Mouse (Mus musculus) olfactory bulb, adult 2 months (tissue): ENCODE results near the gene Mok. TPM values are rescaled to one million over a fixed set of nuclear protein-coding genes. Genes with fewer than 3 reads are reported as not detected.
A peak's percentile ranks its signal among the peaks of the same experiment; 100 is the strongest.

ENCODE experiments used
- H3K27ac ChIP-seq: fragments of 200-500 bp; 2 replicates; pipeline ENCODE4 v1.5.1; 2012; ENCODE audit warnings: low read depth, low read length; ENCODE audit not compliant: insufficient read depth
- H3K4me1 ChIP-seq: fragments of 200-500 bp; 2 replicates; pipeline ENCODE4 v1.6.1; 2012; ENCODE audit warnings: low read length; ENCODE audit not compliant: control insufficient read depth, insufficient read depth
- H3K4me3 ChIP-seq: fragments of 200-500 bp; 2 replicates; pipeline ENCODE4 v1.5.1; 2012; ENCODE audit warnings: mild to moderate bottlenecking, low read depth, low read length, moderate library complexity; ENCODE audit not compliant: insufficient read depth
- CTCF ChIP-seq: fragments of 200-500 bp; IDR thresholded peaks from 2 replicates; pipeline ENCODE4 v1.5.1; 2012; ENCODE audit warnings: low read depth, mild to moderate bottlenecking, low read length, moderate library complexity; ENCODE audit not compliant: insufficient read depth
- POLR2A ChIP-seq: fragments of 200-500 bp; IDR thresholded peaks from 2 replicates; pipeline ENCODE4 v1.6.1; 2012; ENCODE audit warnings: mild to moderate bottlenecking, low read depth, low read length, moderate library complexity; ENCODE audit not compliant: insufficient read depth
- WGBS: fragments of 180-500 bp; shearing (Covaris S2); methylation state at CpG from one replicate; pipeline ENCODE4 v1.1.7; 2018; 5-methylcytosine and 5-hydroxymethylcytosine counted together
- polyA plus RNA-seq: library from polyadenylated mRNA; stranded (reverse); fragments of >200 nt; gene quantifications from 2 replicates; pipeline ENCODE4 v1.2.4, GENCODE M21; 2012; ENCODE audit warnings: low replicate concordance; ENCODE audit not compliant: missing spikeins, insufficient read depth, insufficient read length

The Mok gene
- polyA plus RNA-seq, 1 experiment = not detected

DNA sequence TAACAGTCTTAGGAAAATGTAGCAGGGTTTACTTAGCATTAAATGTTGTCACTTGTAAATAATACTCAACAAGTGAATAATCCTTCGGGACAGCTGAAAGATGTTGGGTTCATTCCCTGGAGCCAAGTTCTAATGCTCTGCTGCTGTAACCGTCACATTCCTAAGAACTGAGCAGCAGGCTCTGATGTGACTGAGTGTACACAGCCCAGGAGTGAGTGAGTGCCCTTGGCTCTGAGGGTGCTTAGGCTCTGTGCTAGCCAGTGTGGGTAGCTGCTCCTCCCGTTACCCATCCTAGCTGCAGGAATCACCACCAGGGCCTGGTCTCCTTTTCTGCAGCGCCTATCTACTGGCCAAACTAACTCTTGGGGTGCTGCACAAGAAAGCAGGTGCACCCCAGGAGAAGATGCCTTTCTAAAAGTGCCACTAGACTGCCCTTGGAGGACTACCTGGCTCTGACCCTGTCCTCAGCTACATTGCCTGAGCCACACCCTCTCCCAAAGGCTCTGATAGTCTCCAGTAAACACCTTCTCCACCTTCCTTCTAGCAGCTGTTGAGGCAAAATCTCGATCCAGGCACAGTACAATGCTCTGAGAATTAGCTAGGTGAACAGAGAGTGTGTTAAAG, 38.0 kb downstream of the Mok start:
- H3K4me1 ChIP-seq = peaks cover 31% of the 10 kb centered on the region
- TF ChIP-seq CTCF = no peak
- no peak for TF ChIP-seq POLR2A
- H3K4me3 ChIP-seq = no peak overlapping the region
- H3K27ac ChIP-seq = peak overlapping the region; percentile 16; the same call in 1 of the 2 replicates
- WGBS = 78% methylated on average over 5 of the region's 5 CpGs

- TF ChIP-seq POLR2A = no peak
- no peak for TF ChIP-seq CTCF
- 88% methylated on average over 10 of the region's 10 CpGs for WGBS
- Histone ChIP-seq H3K4me3 (no peak overlapping the region), H3K27ac (no peak overlapping the region), H3K4me1 (peaks cover 36% of the 10 kb centered on the region)
Measured at GRCm38 (mm10) chr12:110801876-110802464, 38.8 kb downstream of the Mok start.

- TF ChIP-seq CTCF = no peak
- no peak for TF ChIP-seq POLR2A
- H3K27ac ChIP-seq = no peak overlapping the region
- H3K4me3 ChIP-seq = no peak overlapping the region
- 77% methylated on average over 4 of the region's 4 CpGs for WGBS
- H3K4me1 ChIP-seq = peaks cover 34% of the 10 kb centered on the region
Measured at GRCm38 (mm10) chr12:110799226-110799625, 41.5 kb downstream of the Mok start.

DNA sequence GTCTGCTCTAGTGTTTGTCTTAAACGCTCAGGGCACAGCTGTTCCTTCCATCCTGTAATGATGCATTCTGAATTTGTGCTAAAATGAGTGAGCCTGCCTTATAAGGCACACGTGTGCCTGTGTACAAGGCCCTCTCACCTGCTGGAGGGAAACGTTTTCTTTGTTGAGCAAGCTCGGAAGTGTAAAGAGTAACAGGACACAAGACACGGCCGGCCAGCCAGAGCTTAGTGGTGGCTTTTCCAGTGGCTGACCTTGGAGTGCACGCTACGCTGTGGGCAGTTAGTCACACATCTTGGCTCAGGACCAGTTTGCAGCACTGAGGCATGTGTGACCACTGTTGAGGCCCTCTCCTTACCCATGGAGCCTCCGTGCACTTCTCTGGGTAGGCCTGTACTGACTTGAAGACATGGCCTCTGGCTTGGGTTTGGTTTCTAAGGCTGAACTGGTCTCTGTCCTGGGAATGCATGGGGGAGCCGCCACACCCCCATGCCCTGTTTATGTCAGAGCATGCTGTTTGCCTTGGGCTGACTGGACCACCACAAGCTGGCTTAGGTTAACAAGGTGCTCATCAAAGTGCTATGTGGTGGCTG, 42.8 kb downstream of the Mok start:
- Histone ChIP-seq H3K4me3 (no peak overlapping the region), H3K4me1 (peaks cover 31% of the 10 kb centered on the region), H3K27ac (no peak overlapping the region)
- WGBS = 82% methylated on average over 10 of the region's 10 CpGs
- no peak for TF ChIP-seq CTCF
- no peak for TF ChIP-seq POLR2A

- H3K27ac ChIP-seq = no peak overlapping the region
Measured at GRCm38 (mm10) chr12:110797202-110797601, 43.5 kb downstream of the Mok start.

DNA sequence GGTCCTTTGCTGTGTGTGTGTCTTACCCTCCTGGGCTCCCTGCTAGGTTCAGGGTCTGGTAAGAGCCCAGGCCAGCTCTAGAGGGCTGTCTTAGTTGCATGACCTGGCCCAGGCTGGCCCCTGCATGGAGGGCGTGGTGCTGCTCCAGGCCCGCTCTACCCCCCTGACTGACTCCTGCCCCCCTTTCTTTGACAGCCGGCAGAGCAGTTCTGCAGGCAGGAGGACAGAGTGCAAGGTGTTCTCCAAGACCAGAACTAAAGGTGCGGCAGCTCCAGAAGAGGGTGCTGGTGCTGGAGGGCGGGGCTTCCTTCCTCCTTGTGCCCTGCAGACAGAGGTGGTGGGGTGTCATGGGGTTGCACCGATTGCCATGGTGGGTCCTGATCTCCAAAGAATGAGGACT, 44.0 kb downstream of the Mok start:
- Histone ChIP-seq H3K4me3 (no peak overlapping the region), H3K4me1 (peaks cover 30% of the 10 kb centered on the region), H3K27ac (no peak overlapping the region)
- 83% methylated on average over 6 of the region's 6 CpGs for WGBS
- TF ChIP-seq CTCF = no peak
- TF ChIP-seq POLR2A = no peak

More at GRCm38 (mm10) chr12:110797202-110797601, 43.5 kb downstream of the Mok start:
- Histone ChIP-seq H3K4me1 (peaks cover 32% of the 10 kb centered on the region), H3K4me3 (no peak overlapping the region)
- 70% methylated on average over 6 of the region's 6 CpGs for WGBS
- TF ChIP-seq POLR2A = no peak
- TF ChIP-seq CTCF = no peak

DNA sequence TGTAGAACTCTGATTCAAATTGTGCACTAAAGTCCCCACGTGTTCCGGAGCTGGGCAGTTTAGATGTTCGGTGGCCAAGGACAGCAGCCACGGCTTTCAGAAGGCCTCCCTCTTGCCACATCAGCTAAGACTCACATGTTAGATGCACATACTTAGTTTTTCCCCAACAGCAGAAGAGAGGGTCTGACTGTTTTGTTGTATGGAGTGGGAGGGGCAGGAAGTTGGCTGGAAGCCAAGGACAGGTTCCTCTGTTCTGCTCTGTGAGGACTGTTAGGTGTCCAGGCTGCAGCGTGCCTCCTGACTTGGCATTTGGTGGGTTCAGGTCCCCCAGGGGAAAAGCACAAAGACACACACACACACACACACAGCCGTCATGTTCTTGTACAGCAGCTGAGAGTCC, 45.7 kb downstream of the Mok start:
- WGBS = 86% methylated on average over 6 of the region's 6 CpGs
- H3K27ac ChIP-seq = no peak overlapping the region
- no peak for TF ChIP-seq CTCF
- TF ChIP-seq POLR2A = no peak
- H3K4me3 ChIP-seq = no peak overlapping the region
- H3K4me1 ChIP-seq = peaks cover 40% of the 10 kb centered on the region

DNA sequence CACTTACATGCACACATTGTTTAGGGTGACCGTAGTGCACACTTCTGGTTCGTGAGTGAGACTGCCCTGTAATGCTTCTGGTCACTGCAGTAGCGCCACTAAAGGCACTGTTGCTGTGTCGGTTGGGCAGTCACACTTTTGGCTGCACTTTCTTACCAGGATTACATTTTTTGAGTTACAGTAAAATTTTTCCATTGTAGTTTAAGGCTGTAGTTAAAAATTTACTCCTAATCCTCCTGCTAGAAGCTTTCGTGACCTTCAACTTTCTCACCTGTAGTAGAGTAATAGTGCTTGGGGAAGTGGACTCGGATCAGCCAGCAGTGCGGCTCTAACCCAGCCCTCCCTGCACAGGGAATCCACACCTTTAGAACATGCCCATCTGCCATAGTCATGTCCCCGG, 49.7 kb downstream of the Mok start:
- peak overlapping the region; percentile 93 for H3K27ac ChIP-seq
- H3K4me1 ChIP-seq = peaks cover 33% of the 10 kb centered on the region
- whole genome bisulfite sequencing = 89% methylated on average over 8 of the region's 8 CpGs
- no peak for TF ChIP-seq POLR2A
- TF ChIP-seq CTCF = no peak
- H3K4me3 ChIP-seq = no peak overlapping the region

GRCm38 (mm10) chr12:110790580-110790979, 50.2 kb downstream of the Mok start:
- TF ChIP-seq CTCF (no peak), POLR2A (no peak)
- peaks cover 33% of the 10 kb centered on the region for H3K4me1 ChIP-seq
- 71% methylated on average over 4 of the region's 4 CpGs for WGBS
- no peak overlapping the region for H3K4me3 ChIP-seq
- peak overlapping the region; percentile 93 for H3K27ac ChIP-seq
